Mouse (Mus musculus): ENCODE measurements around the gene Crp. TPM values are rescaled to one million over a fixed set of nuclear protein-coding genes. Genes with fewer than 3 reads are reported as not detected.

The Crp gene
- total RNA-seq (2014; rRNA removed; ENCODE audit: low replicate concordance): not detected in 2 replicates
- polyA plus RNA-seq (2015; fragmentation: Nextera tagmentation; extraction: Ambion mirVana): not detected in 2 replicates

GRCm38 (mm10) chr1:172697844-172698243 is at the start of gene Crp:
Gene Crp, plus strand, starts transcription at chr1:172698055.
- ATAC-seq (ENCODE audit: insufficient read depth, low read depth): no peak
- no peaks in the 10 kb centered on the region for H3K36me3 ChIP-seq (replicated peaks; ENCODE audit: control insufficient read depth, insufficient read depth, low read length)
- no peak for TF ChIP-seq CTCF (IDR thresholded peaks at IDR 0.05; ENCODE audit: low read depth)
- no peak for TF ChIP-seq EP300 (IDR thresholded peaks at IDR 0.05; ENCODE audit: low read depth)

GRCm38 (mm10) chr1:172649396-172649795 is 48.5 kb upstream of the Crp start:
- Histone ChIP-seq H3K9me3 (replicated peaks; ENCODE audit: control insufficient read depth, low read length) (no peaks in the 10 kb centered on the region), H3K9ac (replicated peaks; ENCODE audit: low read depth, low read length) (no peak overlapping the region), H3K36me3 (replicated peaks; ENCODE audit: control insufficient read depth, insufficient read depth, low read length) (no peaks in the 10 kb centered on the region), H3K27me3 (ENCODE audit: control insufficient read depth, insufficient read depth, low read length) (no peaks in the 10 kb centered on the region), H3K4me3 (ENCODE audit: low read depth, low read length) (no peak overlapping the region), H3K4me1 (ENCODE audit: control insufficient read depth, insufficient read depth) (peaks cover 19% of the 10 kb centered on the region), H3K27ac (ENCODE audit: low read depth) (no peak overlapping the region), H3K4me2 (ENCODE audit: low read depth, low read length) (no peak overlapping the region)
- WGBS: 30% methylated on average over 9 of the region's 9 CpGs
- no peak for DNase-seq (ENCODE audit: low spot score)
- ATAC-seq (ENCODE audit: insufficient read depth, low read depth): no peak
- TF ChIP-seq EP300 (IDR thresholded peaks at IDR 0.05; ENCODE audit: low read depth) (no peak), CTCF (IDR thresholded peaks at IDR 0.05; ENCODE audit: low read depth) (no peak)

More at GRCm38 (mm10) chr1:172697844-172698243, at the start of gene Crp:
- no peaks in the 10 kb centered on the region for H3K27me3 ChIP-seq (ENCODE audit: control insufficient read depth, insufficient read depth, low read length)
- no peaks in the 10 kb centered on the region for H3K4me1 ChIP-seq (ENCODE audit: control insufficient read depth, insufficient read depth)
- H3K27ac ChIP-seq (ENCODE audit: low read depth): no peak within 1 kb of the TSS
- H3K9ac ChIP-seq (replicated peaks; ENCODE audit: low read depth, low read length): no peak within 1 kb of the TSS
- DNase-seq (ENCODE audit: low spot score): no peak
- 77% methylated on average over 4 of the region's 4 CpGs for WGBS
- no peaks in the 10 kb centered on the region for H3K9me3 ChIP-seq (replicated peaks; ENCODE audit: control insufficient read depth, low read length)
- no peak within 1 kb of the TSS for H3K4me2 ChIP-seq (ENCODE audit: low read depth, low read length)
- no peak within 1 kb of the TSS for H3K4me3 ChIP-seq (ENCODE audit: low read depth, low read length)

GRCm38 (mm10) chr1:172650519-172651287 is 47.2 kb upstream of the Crp start:
- H3K36me3 ChIP-seq (replicated peaks; ENCODE audit: control insufficient read depth, insufficient read depth, low read length): no peaks in the 10 kb centered on the region
- no peak overlapping the region for H3K4me2 ChIP-seq (ENCODE audit: low read depth, low read length)
- no peaks in the 10 kb centered on the region for H3K27me3 ChIP-seq (ENCODE audit: control insufficient read depth, insufficient read depth, low read length)
- no peaks in the 10 kb centered on the region for H3K9me3 ChIP-seq (replicated peaks; ENCODE audit: control insufficient read depth, low read length)
- no peak overlapping the region for H3K9ac ChIP-seq (replicated peaks; ENCODE audit: low read depth, low read length)
- peaks cover 19% of the 10 kb centered on the region for H3K4me1 ChIP-seq (ENCODE audit: control insufficient read depth, insufficient read depth)
- no peak overlapping the region for H3K4me3 ChIP-seq (ENCODE audit: low read depth, low read length)
- WGBS: 41% methylated on average over 8 of the region's 8 CpGs
- ATAC-seq (ENCODE audit: insufficient read depth, low read depth) (no peak), DNase-seq (ENCODE audit: low spot score) (no peak)
- no peak overlapping the region for H3K27ac ChIP-seq (ENCODE audit: low read depth)
- peak; percentile 53 for TF ChIP-seq CTCF (IDR thresholded peaks at IDR 0.05; ENCODE audit: low read depth)
- no peak for TF ChIP-seq EP300 (IDR thresholded peaks at IDR 0.05; ENCODE audit: low read depth)

- WGBS: 72% methylated on average over 10 of the region's 10 CpGs
- no peak overlapping the region for H3K4me3 ChIP-seq (ENCODE audit: low read depth, low read length)
- no peak for ATAC-seq (ENCODE audit: insufficient read depth, low read depth)
These were observed 46.4 kb upstream of the Crp start for GRCm38 (mm10) chr1:172651288-172651987.

GRCm38 (mm10) chr1:172652040-172652662 is 45.7 kb upstream of the Crp start:
- Histone ChIP-seq H3K27ac (ENCODE audit: low read depth) (no peak overlapping the region), H3K4me3 (ENCODE audit: low read depth, low read length) (no peak overlapping the region), H3K4me1 (ENCODE audit: control insufficient read depth, insufficient read depth) (peaks cover 19% of the 10 kb centered on the region), H3K36me3 (replicated peaks; ENCODE audit: control insufficient read depth, insufficient read depth, low read length) (no peaks in the 10 kb centered on the region), H3K27me3 (ENCODE audit: control insufficient read depth, insufficient read depth, low read length) (no peaks in the 10 kb centered on the region), H3K9ac (replicated peaks; ENCODE audit: low read depth, low read length) (no peak overlapping the region), H3K4me2 (ENCODE audit: low read depth, low read length) (peak overlapping the region; percentile 32; the same call in 1 of the 2 replicates), H3K9me3 (replicated peaks; ENCODE audit: control insufficient read depth, low read length) (no peaks in the 10 kb centered on the region)
- ATAC-seq (ENCODE audit: insufficient read depth, low read depth) (no peak), DNase-seq (ENCODE audit: low spot score) (no peak)
- WGBS: 48% methylated on average over 18 of the region's 18 CpGs
- TF ChIP-seq EP300 (IDR thresholded peaks at IDR 0.05; ENCODE audit: low read depth) (no peak), CTCF (IDR thresholded peaks at IDR 0.05; ENCODE audit: low read depth) (no peak)

More at GRCm38 (mm10) chr1:172651288-172651987, 46.4 kb upstream of the Crp start:
- no peaks in the 10 kb centered on the region for H3K27me3 ChIP-seq (ENCODE audit: control insufficient read depth, insufficient read depth, low read length)
- no peak for DNase-seq (ENCODE audit: low spot score)
- H3K36me3 ChIP-seq (replicated peaks; ENCODE audit: control insufficient read depth, insufficient read depth, low read length): no peaks in the 10 kb centered on the region
- TF ChIP-seq EP300 (IDR thresholded peaks at IDR 0.05; ENCODE audit: low read depth) (no peak), CTCF (IDR thresholded peaks at IDR 0.05; ENCODE audit: low read depth) (no peak)
- no peak overlapping the region for H3K9ac ChIP-seq (replicated peaks; ENCODE audit: low read depth, low read length)
- H3K4me2 ChIP-seq (ENCODE audit: low read depth, low read length): no peak overlapping the region
- no peaks in the 10 kb centered on the region for H3K9me3 ChIP-seq (replicated peaks; ENCODE audit: control insufficient read depth, low read length)
- H3K4me1 ChIP-seq (ENCODE audit: control insufficient read depth, insufficient read depth): peaks cover 19% of the 10 kb centered on the region
- H3K27ac ChIP-seq (ENCODE audit: low read depth): no peak overlapping the region

Measured in heart, postnatal 0 days (tissue).